Mouse (Mus musculus) embryo, embryonic 10 days (tissue): ENCODE data around the gene Pkd1l2.
A peak's percentile ranks its signal among the peaks of the same experiment; 100 is the strongest.

ENCODE experiments used
- DNase-seq: peaks from one replicate; pipeline ENCODE4 v3.0.0-alpha.2; 2015; ENCODE audit warnings: low spot score

Pkd1l2 gene

GRCm38 (mm10) chr8:117082399-117082872 lies at the start of gene Pkd1l2:
Gene Pkd1l2 (minus strand): TSS chr8:117082449.
- no peak for DNase-seq

GRCm38 (mm10) chr8:117127063-117127462 lies 44.8 kb upstream of the Pkd1l2 start:
- no peak for DNase-seq

- DNase-seq: no peak
Measured at GRCm38 (mm10) chr8:117126411-117126810, 44.2 kb upstream of the Pkd1l2 start.

- DNase-seq: no peak
Measured at GRCm38 (mm10) chr8:117125854-117126253, 43.6 kb upstream of the Pkd1l2 start.

GRCm38 (mm10) chr8:117123850-117124633 lies 41.8 kb upstream of the Pkd1l2 start:
- DNase-seq: no peak

- no peak for DNase-seq
Measured at GRCm38 (mm10) chr8:117121277-117121676, 39.0 kb upstream of the Pkd1l2 start.

- no peak for DNase-seq
Measured at GRCm38 (mm10) chr8:117118409-117118808, 36.2 kb upstream of the Pkd1l2 start.

GRCm38 (mm10) chr8:117116534-117116933 lies 34.3 kb upstream of the Pkd1l2 start:
- no peak for DNase-seq

GRCm38 (mm10) chr8:117115676-117116446 lies 33.6 kb upstream of the Pkd1l2 start:
- DNase-seq: peak; percentile 29

GRCm38 (mm10) chr8:117115094-117115493 lies 32.8 kb upstream of the Pkd1l2 start:
- no peak for DNase-seq

GRCm38 (mm10) chr8:117112261-117112660 lies 30.0 kb upstream of the Pkd1l2 start:
- no peak for DNase-seq

GRCm38 (mm10) chr8:117111641-117112040 lies 29.4 kb upstream of the Pkd1l2 start:
- DNase-seq: no peak

- peak; percentile 64 for DNase-seq
Measured at GRCm38 (mm10) chr8:117109801-117110390, 27.6 kb upstream of the Pkd1l2 start.

GRCm38 (mm10) chr8:117109018-117109711 lies 26.9 kb upstream of the Pkd1l2 start:
- no peak for DNase-seq

GRCm38 (mm10) chr8:117107533-117107932 lies 25.3 kb upstream of the Pkd1l2 start:
- peak; percentile 82 for DNase-seq

- peak; percentile 13 for DNase-seq
Measured at GRCm38 (mm10) chr8:117097564-117098191, 15.4 kb upstream of the Pkd1l2 start.

GRCm38 (mm10) chr8:117097051-117097563 lies 14.9 kb upstream of the Pkd1l2 start:
- no peak for DNase-seq

- peak; percentile 71 for DNase-seq
Measured at GRCm38 (mm10) chr8:117095647-117096046, 13.4 kb upstream of the Pkd1l2 start, which contains the start of gene Bco1. Gene Bco1 (plus strand): TSS chr8:117095854.

GRCm38 (mm10) chr8:117094053-117094452 lies 11.8 kb upstream of the Pkd1l2 start:
- no peak for DNase-seq

GRCm38 (mm10) chr8:117089802-117090201 lies 7.6 kb upstream of the Pkd1l2 start:
- no peak for DNase-seq

GRCm38 (mm10) chr8:117087036-117087435 lies 4.8 kb upstream of the Pkd1l2 start:
- no peak for DNase-seq
